Mouse (Mus musculus) kidney, postnatal 0 days (tissue): Measurements from ENCODE around the gene Psip1. TPM values are rescaled to one million over a fixed set of nuclear protein-coding genes. Genes with fewer than 3 reads are reported as not detected.
A peak's percentile ranks its signal among the peaks of the same experiment; 100 is the strongest.
"Not testable (repeated sequence)": the region's sequence is repeated elsewhere in the genome, so short reads cannot be mapped to it uniquely, and the experiment has no call there.

Experiments
- ATAC-seq: fragments of 200-750 bp; cut with Nextera tagmentation; replicated peaks from 2 replicates; pipeline ENCODE4 v1.8.0; 2017; ENCODE audit warnings: low read depth, moderate number of reproducible peaks, moderate TSS enrichment, moderate library complexity; ENCODE audit not compliant: low FRiP score
- DNase-seq: peaks from one replicate; pipeline ENCODE4 v3.0.0-alpha.2; 2016; ENCODE audit warnings: low spot score
- H3K27ac ChIP-seq: fragments of 300-500 bp; sonication (generic); 2 replicates; pipeline ENCODE4 v1.5.1; 2014; ENCODE audit warnings: mild to moderate bottlenecking
- H3K27me3 ChIP-seq: fragments of 300-500 bp; sonication (generic); 2 replicates; pipeline ENCODE4 v1.6.1; 2014; ENCODE audit warnings: low read length, mixed read lengths; ENCODE audit not compliant: insufficient read depth
- H3K36me3 ChIP-seq: fragments of 300-500 bp; sonication (generic); 2 replicates; pipeline ENCODE4 v1.6.1; 2014; ENCODE audit warnings: low read length, mixed read lengths; ENCODE audit not compliant: insufficient read depth
- H3K4me1 ChIP-seq: fragments of 300-500 bp; sonication (generic); replicated peaks from 2 replicates; pipeline ENCODE4 v1.6.1; 2014; ENCODE audit warnings: antibody characterized with exemption, low read length, mixed read lengths; ENCODE audit not compliant: insufficient read depth
- H3K4me2 ChIP-seq: fragments of 300-500 bp; sonication (generic); 2 replicates; pipeline ENCODE4 v1.6.1; 2014; ENCODE audit warnings: mild to moderate bottlenecking, low read length, moderate library complexity, mixed read lengths
- H3K4me3 ChIP-seq: fragments of 300-500 bp; sonication (generic); replicated peaks from 2 replicates; pipeline ENCODE4 v1.5.1; 2014; ENCODE audit warnings: low read depth, low read length
- H3K9ac ChIP-seq: fragments of 300-500 bp; sonication (generic); 2 replicates; pipeline ENCODE4 v1.6.1; 2014; ENCODE audit warnings: low read depth, low read length
- H3K9me3 ChIP-seq: fragments of 300-500 bp; sonication (generic); replicated peaks from 2 replicates; pipeline ENCODE4 v1.6.1; 2016; ENCODE audit warnings: low read length, inconsistent platforms, mixed read lengths
- CTCF ChIP-seq: IDR thresholded peaks from 2 replicates; pipeline ENCODE4 v1.5.1; 2016; ENCODE audit warnings: antibody characterized with exemption, low read depth, mild to moderate bottlenecking, moderate library complexity
- WGBS: fragments of 180-500 bp; shearing (Covaris S2); extraction: QIAGEN DNeasy Blood & Tissue Kit; methylation state at CpG from one replicate; pipeline ENCODE4 v1.1.7; 2014; 5-methylcytosine and 5-hydroxymethylcytosine counted together
- polyA plus RNA-seq: library from polyadenylated mRNA; unstranded; fragments of >200 nt; fragmentation: Nextera tagmentation; extraction: Ambion mirVana; gene quantifications from 2 replicates; pipeline ENCODE4 v1.2.1, GENCODE M21; 2015

The Psip1 gene
- polyA plus RNA-seq, 1 experiment from 2014 or later = 104 TPM

DNA sequence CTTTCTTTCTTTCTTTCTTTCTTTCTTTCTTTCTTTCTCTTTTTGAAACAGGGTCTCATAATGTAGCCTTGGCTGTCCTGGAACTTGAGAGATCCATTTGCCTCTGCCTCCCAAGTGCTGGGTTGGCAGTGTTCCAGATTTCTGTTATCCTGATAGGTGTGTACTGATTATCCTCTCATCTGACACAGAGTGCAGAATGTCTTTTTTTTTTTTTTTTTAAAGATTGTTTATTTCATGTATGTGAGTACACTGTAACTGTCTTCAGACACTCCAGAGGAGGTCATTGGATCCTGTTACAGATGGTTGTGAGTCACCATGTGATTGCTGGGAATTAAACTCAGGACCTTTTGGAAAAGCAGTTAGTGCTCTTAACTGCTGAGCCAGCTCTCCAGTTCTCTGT, 33.5 kb upstream of the Psip1 start:
- no peak for ATAC-seq
- Histone ChIP-seq H3K9ac (no peak overlapping the region), H3K4me2 (no peak overlapping the region), H3K36me3 (no peaks in the 10 kb centered on the region), H3K27me3 (no peaks in the 10 kb centered on the region), H3K27ac (no peak overlapping the region), H3K9me3 (no peaks in the 10 kb centered on the region), H3K4me3 (no peak overlapping the region), H3K4me1 (no peaks in the 10 kb centered on the region)
- DNase-seq = no peak
- no peak for TF ChIP-seq CTCF

DNA sequence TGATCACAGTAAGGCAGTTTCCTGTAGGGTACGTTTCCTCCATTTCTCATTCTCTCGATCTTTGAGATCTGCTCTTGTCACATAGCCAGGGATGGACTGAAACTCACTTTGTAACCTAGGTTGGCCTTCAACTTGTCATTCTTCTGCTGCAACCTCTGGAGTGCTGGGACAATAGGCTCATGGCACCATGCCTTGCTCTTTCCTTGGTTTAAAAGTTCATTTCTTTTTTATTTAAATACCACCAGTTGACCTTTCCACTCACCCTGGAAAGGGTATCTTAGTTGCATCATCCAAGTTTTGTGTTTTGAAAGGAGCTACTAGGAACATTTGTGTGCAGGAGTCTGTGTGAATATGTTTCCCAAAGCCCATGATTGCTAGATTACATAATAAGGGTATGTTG, 32.9 kb upstream of the Psip1 start:
- H3K9me3 ChIP-seq = no peaks in the 10 kb centered on the region
- WGBS = 77% methylated on average over 2 of the region's 2 CpGs

DNA sequence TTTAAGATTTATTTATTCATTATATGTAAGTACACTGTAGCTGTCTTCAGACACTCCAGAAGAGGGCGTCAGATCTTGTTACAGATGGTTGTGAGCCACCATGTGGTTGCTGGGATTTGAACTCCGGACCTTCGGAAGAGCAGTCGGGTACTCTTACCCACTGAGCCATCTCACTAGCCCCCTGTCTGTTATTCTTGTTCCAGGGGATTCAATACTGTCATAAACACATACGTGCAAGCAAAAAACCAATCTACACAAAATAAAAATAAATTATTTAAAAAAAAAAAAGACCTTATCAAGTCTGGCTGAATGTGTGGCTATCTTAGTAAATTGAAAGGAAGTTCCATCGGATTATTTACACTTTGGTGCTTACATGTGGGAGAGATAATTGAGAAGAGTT, 29.9 kb upstream of the Psip1 start:
- not testable (repeated sequence) for H3K4me1 ChIP-seq, H3K9ac ChIP-seq, H3K4me3 ChIP-seq, H3K27me3 ChIP-seq, H3K9me3 ChIP-seq, H3K27ac ChIP-seq, H3K36me3 ChIP-seq, DNase-seq, ATAC-seq, H3K4me2 ChIP-seq
- 95% methylated on average over 5 of the region's 6 CpGs for WGBS

More for the DNA sequence above, 32.9 kb upstream of the Psip1 start:
- H3K9ac ChIP-seq = no peak overlapping the region
- no peaks in the 10 kb centered on the region for H3K27me3 ChIP-seq
- no peak for ATAC-seq
- H3K4me3 ChIP-seq = no peak overlapping the region
- H3K36me3 ChIP-seq = no peaks in the 10 kb centered on the region
- H3K4me1 ChIP-seq = no peaks in the 10 kb centered on the region
- no peak for TF ChIP-seq CTCF
- DNase-seq = no peak
- H3K27ac ChIP-seq = no peak overlapping the region
- no peak overlapping the region for H3K4me2 ChIP-seq

DNA sequence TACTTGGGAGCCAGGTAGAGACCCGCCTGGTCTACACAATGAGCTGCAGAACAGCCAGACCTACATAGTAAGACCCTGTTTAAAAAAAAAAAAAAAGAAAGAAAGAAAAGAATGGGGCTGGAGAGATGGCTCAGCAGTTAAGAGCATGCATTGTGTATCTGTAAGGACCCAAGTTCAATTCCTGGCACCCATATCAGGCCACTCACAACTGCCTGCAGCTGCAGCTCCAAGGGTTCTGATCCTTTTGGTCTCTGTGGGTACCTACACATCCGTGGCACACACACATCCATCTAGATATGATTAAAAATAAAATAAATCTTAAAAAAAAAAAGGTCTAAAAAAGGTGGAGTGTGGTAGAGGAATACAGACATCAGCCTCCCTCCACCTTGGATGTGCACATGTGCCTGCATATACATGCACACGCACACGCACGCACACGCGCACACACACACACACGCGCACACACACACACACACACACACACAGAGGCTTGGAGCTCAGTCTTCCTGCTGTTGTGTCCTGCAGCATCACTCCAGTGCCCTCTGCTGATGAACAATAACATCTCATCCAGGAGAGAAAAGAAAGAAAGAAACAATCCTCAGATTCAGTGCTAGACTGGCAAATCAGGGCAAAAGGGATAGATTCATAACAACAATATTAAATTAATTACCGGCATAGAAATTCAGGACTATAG, 28.9 kb upstream of the Psip1 start:
- no peak overlapping the region for H3K4me2 ChIP-seq
- H3K36me3 ChIP-seq = no peaks in the 10 kb centered on the region
- no peak for ATAC-seq
- peak; percentile 21 for DNase-seq
- no peak overlapping the region for H3K9ac ChIP-seq
- H3K4me1 ChIP-seq = no peaks in the 10 kb centered on the region
- peak; percentile 55; the same call in 1 of the 2 replicates for TF ChIP-seq CTCF
- H3K4me3 ChIP-seq = no peak overlapping the region
- H3K9me3 ChIP-seq = no peaks in the 10 kb centered on the region
- H3K27ac ChIP-seq = no peak overlapping the region
- no peaks in the 10 kb centered on the region for H3K27me3 ChIP-seq
- WGBS = 89% methylated on average over 10 of the region's 10 CpGs

DNA sequence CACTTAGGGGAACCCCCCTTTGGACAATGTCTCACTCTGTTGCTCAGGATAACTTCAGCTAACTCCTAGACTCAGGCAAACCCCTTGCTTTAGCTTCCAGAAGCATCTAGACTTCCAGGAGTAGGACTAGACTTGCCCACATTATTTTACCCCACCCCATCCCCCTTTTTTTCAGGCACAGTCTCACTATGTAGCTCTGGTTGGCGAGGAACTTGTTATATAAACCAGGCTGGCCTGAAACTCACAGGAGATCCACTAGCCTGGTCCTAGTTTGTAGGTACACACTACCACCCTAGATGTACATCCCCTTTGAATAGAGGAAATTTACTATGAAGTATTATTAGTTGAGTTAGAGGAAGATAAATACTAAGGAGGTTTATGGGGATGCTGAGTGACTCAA, 27.9 kb upstream of the Psip1 start:
- no peak overlapping the region for H3K4me3 ChIP-seq
- no peak for TF ChIP-seq CTCF
- DNase-seq (no peak), ATAC-seq (no peak)
- H3K36me3 ChIP-seq = no peaks in the 10 kb centered on the region
- H3K4me1 ChIP-seq = no peaks in the 10 kb centered on the region
- no peaks in the 10 kb centered on the region for H3K27me3 ChIP-seq
- 79% methylated on average over 1 of the region's 1 CpGs for WGBS
- H3K9ac ChIP-seq = no peak overlapping the region
- H3K4me2 ChIP-seq = no peak overlapping the region
- no peak overlapping the region for H3K27ac ChIP-seq
- no peaks in the 10 kb centered on the region for H3K9me3 ChIP-seq

DNA sequence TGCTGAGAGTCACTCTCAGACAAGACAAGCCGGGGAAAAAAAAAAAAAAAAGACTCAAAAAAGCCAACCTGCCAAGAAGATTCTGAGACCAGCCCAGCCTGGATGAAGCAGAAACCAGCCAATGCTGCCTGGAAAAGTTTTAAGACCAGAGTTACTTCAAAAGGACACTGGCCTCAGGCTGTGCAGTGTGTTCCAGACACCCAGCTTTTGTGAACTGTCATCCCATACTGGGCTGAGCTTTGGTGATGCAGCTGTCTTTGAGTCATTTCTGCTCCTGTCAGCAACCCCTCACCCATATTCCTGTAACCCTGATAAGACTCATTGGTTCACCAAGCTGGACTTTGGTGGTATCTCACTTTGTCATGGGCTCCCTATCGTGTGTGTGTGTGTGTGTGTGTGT, 26.4 kb upstream of the Psip1 start:
- H3K4me1 ChIP-seq = no peaks in the 10 kb centered on the region
- 61% methylated on average over 2 of the region's 2 CpGs for WGBS
- TF ChIP-seq CTCF = no peak
- no peak for DNase-seq
- H3K4me2 ChIP-seq = no peak overlapping the region
- H3K4me3 ChIP-seq = no peak overlapping the region
- no peaks in the 10 kb centered on the region for H3K27me3 ChIP-seq
- no peaks in the 10 kb centered on the region for H3K9me3 ChIP-seq
- no peak overlapping the region for H3K27ac ChIP-seq
- ATAC-seq = no peak
- no peak overlapping the region for H3K9ac ChIP-seq
- H3K36me3 ChIP-seq = no peaks in the 10 kb centered on the region

DNA sequence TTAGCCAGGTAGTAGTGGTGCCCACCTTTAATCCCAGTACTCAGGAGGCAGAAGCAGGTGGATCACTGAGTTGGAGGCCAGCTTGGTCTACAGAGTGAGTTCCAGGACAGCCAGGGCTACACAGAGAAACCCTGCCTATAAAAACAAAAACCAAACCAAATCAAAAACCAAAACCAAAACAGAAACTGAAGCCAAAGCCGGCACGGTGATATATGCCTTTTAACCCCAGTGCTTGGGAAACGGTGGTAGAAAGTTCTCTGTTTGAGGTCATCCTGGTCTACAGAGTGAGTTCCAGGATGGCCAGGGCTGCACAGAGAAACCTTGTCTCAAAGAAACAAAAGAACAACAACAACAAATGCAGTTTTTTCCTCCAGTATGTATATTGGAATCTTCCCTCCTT, 26.0 kb upstream of the Psip1 start:
- Histone ChIP-seq H3K4me1 (no peaks in the 10 kb centered on the region), H3K4me2 (no peak overlapping the region), H3K9ac (no peak overlapping the region), H3K27me3 (no peaks in the 10 kb centered on the region), H3K4me3 (no peak overlapping the region), H3K9me3 (no peaks in the 10 kb centered on the region), H3K27ac (no peak overlapping the region), H3K36me3 (no peaks in the 10 kb centered on the region)
- WGBS = 72% methylated on average over 3 of the region's 3 CpGs
- ATAC-seq (no peak), DNase-seq (no peak)
- TF ChIP-seq CTCF = no peak
